Mouse (Mus musculus): ENCODE measurements around the gene Rnf215.
"Not testable (repeated sequence)": the region's sequence is repeated elsewhere in the genome, so short reads cannot be mapped to it uniquely, and the experiment has no call there.

The Rnf215 gene

DNA sequence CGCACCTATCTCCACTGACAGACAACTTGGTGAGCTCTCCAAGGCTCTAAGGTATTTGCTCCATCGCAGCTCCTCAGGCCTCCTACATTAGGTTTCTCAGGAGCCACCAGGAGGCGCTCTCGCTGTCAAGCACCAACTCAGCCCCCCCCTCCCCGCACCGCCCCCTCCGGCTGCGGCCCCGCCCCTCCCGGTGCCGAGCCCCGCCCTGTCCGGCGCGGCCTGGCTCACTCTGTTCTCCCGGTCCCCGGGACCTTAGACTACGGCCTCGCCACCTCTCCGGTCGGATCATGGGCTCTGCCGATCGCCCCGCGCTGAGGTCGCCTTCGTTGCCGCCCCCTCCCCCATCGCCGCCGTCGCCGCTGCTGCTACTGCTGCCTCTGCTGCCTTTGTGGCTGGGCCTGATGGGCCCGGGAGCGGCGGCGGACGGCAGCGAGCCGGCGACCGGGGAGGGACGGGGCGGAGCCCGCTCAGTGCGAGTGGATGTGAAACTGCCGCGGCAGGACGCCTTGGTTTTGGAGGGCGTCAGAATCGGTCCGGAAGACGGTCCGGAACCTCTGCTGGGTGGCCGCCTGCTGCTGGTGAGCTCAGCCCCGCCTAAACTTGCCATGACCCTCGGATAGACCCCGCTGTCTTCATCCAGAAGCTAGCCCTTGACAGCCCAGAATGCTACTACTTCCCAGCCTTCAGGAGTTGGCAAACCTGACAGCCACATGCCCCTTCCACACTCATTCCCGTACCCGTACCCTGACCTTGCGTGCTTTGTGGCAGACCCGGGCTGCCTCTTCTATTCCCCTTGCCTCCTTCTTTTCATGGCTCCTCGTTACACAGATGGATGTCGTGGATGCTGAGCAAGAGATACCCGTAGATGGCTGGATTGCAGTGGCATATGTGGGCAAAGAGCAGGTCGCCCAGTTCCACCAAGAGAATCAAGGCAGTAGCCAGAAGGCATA lies at the start of gene Rnf215:
Gene Rnf215 (plus strand): TSS at position 217 of the 950 bp plus-strand sequence.
- DNase-seq (ENCODE audit: low spot score) = peak; percentile 78

DNA sequence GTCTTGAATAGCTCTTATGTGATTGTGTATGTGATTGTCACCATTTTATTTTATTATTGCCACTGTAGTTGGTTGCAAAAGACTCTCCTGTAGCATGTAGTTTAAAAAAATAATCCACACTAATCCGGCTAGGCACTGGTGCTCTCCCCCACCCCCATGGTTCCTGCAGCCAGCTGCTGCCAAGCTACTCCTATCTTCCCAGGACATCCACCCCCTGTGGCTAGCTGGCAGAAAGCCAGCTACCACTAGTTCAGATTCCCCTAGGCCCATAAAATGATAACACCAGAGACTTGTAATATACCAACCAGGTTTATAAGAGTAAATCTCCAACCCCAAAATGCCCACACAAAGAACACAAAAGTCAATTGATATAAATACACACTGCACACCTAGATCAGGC lies 48.8 kb upstream of the Rnf215 start:
- DNase-seq (ENCODE audit: low spot score) = no peak

DNA sequence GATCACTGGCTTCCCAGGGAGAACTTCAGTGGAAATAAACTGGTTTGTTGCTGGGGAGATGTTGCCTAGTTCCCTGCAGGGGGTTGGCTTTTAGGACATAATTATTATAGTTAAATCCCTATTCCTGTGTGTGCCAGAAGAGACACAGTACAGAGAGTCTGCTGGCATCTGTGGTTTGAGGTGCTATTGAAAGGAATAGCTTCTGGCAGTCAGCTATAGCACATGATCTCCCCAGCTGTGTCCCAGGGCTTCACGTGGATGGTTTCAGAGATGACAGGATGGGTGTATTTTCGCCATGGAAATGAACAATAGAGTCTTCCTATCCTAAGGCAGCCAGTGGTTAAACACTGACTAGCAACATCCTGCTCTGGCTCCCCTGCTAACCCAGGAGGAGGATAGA lies 47.7 kb upstream of the Rnf215 start:
- no peak for DNase-seq (ENCODE audit: low spot score)

DNA sequence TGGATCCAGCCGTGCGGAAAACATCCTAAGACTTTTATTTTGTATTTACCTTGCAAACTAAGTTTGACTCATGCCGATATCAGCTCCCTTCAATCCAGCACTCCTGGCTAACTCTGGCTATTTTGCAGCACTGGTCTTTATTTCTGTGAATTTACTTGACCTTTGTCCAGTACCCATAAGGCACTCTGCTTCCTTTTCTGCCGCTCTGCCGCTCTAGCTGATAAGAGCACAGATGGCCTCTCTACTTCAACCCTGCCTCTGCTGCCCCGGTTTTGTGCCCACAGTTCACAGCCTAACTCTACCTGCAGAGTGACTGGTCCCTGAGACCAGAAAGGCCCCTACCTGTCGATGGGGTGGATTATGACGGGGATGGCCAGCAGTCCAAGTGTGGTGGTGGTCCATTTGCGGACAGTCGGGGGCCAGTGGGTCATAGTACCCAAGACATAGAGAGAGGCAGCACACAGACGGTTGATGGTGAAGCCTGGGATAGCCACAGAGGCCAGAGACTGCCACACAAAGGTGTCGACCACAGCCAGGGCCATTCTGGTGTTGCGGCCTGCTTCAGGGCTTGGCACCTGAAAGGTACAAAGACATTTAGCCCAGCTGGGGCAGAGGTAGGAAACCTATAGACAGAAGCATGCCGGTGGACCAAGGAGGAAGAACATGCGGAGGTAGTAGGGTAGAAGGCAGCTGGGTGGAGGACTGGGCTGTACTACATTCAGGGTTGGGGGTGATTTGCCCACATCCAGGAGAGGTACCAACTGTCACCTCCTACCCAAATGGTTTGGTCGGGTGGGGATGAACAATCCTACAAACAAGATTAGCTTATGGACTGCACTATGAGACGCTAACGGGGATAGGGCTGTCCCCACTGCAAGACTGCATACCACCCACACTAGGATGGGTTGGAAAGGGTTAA lies 41.3 kb upstream of the Rnf215 start:
- DNase-seq (ENCODE audit: low spot score) = no peak

DNA sequence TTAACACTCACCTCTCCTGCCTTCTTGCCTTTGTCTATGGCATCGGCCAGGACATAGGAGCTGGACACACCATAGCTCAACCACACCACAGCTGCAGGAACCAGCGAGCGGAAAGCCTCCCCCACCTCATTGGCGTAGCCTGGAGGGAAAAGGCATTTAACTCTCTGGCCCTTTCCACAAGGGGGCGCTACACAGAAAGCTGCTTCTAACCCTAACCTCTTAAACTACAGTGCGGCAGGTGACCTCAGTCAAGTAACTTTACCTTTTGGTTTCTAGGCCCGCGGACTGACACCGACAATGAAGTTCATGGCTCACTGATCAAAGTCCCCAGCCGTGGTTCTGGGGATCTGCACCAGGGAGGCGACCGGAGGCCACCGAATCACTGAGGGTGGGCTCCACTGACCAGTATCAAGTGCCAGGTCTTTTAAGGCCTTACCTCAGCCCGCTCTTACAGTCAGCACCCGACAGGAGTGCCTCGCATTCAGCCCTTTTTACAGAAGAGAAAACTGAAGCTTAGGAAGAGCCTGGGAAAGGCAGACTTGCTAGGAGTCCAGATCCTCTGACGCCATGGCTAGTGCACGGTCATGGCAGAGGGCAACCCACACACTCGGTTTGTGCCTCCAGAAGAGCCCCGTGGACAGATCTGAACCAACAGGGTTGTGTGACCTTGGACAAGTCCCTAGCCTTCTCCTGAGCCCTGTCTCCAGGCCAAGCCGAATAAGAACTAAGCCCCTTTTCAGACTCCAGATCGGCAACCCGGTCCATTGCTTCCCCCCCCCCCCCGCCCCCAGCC lies 40.4 kb upstream of the Rnf215 start:
- peak; percentile 78 for DNase-seq (ENCODE audit: low spot score)

DNA sequence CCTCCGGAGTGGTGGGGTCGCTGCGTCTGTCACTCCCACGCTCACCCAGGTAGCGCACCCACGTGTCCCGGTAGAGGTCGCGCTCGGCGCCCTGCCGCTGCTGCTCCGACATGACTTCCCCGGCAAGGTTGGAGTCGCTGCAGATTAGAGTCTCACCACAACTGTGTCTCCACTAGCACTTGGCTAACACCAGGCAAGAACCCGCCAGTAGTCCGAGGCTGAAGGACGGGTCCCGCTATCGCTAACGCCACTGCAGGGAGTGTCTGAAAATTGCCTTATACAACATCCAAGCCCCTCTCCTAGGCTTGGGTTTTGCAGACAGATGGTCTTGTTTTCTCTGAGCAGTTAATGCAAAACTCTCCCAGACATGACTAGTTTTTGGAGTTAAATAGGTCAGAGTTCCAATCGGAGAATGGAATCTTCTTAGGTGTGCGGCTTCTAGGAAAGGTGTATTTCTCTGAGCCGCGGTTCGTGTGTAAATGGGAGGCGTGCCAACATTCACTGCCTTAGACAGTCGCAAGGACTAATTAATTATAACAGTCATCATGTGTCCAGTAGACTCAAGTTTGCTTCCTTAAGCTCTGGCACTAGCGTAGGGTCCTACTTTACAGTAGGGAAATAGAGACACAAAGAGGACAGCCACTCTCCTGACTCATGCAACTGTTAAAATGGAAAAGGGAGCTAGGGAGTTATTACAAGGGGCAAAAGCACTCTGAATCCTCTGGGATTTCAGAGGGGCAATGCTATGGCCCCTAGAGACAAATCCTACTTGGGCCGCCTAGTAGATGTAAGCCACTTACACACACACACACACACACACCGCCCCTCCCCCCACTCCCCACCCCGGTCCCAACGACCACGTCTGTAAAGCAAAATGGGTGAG lies 39.6 kb upstream of the Rnf215 start, which contains the start of gene Mtfp1:
Gene Mtfp1 (minus strand): TSS at position 275 of the 883 bp plus-strand sequence.
- DNase-seq (ENCODE audit: low spot score) = peak; percentile 51

DNA sequence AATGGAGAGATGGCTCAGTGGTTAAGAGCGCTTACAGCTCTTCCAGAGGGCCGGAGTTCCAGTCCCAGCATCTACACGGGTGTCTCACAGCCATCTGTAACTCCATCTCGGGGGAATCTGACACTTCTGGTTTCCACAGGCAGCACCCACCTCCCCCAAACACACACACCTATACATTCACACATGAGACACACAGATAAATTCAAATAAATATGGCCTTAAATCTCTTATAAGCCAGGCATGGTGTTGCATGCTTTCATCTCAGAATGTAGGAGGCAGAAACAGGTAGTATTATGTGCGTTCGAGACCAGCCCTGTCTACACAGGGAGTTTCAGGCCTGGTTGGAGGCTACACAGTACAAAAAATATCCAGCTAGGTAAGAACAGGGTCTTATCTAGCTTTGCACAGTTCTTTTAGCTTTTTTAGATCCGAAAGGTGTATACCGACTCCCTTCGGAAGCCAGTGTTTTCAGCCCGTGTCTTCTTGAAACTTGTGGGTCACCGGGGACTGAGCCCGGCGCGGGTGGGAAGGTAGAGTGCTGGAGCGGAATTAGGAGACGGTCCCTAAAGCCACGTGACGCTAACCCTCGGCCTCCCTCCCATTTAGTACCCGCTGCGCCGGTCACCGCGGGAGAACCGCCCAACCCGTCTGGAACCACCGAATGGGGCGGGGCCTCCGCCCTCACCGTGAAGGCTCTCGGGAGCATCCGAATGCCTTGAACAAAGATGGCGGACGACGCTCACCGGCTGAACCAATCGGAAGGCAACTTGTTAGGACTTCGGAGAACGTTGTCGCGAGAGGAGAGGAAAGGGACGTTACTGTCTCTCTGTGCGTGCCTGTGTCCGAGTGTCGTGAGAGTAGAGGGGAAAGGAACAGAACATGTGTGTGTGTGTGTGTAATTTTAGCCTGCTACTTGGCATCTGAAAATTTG lies 38.7 kb upstream of the Rnf215 start:
- DNase-seq (ENCODE audit: low spot score) = peak; percentile 92

DNA sequence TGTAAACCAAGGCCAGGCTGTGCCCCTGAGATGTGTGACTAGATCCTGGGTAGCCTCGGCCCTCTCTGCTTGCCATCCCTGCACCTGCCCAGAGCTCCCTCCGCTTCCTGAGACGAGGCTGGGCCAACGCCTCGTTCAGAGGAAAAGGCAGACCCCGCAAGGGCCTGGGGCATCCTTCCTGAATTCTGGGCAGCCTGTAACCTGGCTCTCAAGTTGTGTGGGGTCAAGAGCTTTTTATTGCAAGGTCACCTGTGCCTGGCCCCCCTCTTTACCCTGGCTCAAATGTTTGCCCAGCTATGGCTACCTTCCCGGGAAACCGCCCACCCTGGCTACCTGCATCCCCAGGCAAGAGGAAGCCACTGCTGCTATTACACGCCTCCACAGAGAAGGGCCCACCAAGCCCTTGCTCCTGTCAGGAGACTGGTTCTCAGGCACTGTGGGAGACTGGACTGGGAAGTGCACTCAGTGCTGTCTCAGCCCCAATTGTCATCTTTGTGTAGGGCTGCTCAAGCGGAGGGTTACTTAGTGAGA lies 37.8 kb upstream of the Rnf215 start:
- DNase-seq (ENCODE audit: low spot score) = no peak

DNA sequence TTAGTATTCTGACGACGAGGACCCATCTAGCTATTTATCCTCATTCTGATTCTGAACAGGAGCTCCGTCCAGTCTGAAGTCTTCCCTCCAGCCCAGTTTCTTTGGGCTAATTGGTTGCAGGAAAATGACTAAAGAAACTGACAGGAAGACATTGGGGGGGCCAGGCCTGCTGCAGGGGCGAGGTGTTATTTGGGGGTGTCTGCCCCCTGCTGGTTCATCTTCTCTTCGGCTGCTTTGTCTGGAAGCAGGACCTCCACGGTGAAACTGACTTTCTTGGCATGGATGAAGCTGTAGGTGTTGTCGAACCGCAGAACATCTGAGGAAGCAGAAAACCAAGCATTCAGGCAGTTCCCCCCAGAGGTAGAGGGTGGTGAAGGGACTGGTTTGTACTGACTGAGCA lies 36.9 kb upstream of the Rnf215 start:
- DNase-seq (ENCODE audit: low spot score) = no peak

DNA sequence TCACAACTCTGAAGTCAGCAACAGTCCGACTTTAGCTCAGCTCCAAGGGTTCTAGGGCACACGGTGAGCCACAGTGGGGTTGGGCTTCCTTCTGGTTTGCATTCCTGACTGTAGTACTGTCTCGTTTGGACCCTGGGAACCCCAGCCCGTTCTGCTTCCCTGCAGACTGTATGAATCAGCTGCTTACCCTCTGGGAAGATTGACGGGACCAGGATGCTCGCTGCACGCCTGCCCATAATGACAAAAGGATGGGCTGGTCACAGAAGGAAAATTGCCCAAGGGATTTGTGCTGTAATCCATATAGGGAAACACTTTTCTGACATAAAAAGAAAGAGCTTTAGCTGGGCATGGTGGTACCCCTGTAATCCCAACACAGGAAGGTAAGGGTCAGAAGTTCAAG lies 36.2 kb upstream of the Rnf215 start:
- no peak for DNase-seq (ENCODE audit: low spot score)

DNA sequence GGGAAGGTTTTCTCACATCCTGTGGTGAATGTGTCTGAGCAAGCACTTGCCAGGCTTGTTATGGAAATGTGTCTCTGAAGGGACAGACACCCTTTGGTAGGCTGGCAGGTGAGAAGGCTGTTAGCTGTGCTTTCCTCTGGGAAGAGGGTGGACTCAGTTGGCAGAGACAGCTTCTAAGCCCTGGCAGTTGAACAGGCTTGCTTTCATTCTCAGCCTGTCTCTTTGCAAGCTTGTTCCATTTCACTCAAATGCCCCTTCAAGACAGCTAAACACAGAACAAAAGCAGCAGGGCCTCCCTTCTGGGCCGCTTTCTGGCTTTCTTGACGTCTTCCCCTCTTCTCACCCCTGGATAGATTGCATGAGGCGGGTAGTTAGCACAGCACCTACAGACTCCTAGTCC lies 35.6 kb upstream of the Rnf215 start:
- no peak for DNase-seq (ENCODE audit: low spot score)

DNA sequence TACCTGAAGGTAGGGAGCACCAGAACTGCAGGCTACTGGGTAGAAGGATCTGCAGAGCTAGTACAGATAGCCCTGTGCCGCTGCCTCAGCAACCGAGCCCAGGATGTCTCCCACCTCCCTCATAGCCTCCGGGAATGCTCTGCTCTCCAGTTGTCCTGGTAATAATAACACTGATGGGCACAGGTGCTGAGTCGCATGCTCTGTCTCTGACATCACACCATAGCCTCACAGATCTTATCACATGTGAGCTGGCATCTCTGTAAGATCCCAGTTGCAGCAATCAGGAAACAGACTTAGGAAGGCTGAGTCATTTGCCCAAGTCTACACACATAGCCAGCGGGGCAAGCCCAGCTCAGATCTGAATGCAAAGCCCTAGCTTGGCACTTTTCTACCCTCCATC lies 33.2 kb upstream of the Rnf215 start:
- DNase-seq (ENCODE audit: low spot score) = no peak

DNA sequence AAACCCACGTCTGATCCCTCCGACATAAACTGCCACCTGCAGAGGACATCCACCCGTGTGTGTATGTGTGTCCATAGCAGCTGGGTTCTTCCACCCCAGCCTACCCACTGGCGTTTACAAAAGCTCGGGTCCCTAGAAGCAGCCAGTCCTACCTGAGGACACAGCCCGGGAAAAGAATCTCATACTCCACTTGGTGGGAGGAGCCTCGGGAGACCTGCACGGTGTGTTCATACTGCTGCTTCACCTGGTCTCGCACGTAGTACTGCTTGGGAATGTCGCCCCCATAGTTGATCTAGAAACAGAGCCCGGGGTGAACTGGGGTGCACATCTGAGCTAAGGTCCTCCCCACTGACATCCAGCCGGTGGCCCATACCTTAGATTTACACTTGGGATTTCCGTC lies 31.5 kb upstream of the Rnf215 start:
- DNase-seq (ENCODE audit: low spot score) = no peak

DNA sequence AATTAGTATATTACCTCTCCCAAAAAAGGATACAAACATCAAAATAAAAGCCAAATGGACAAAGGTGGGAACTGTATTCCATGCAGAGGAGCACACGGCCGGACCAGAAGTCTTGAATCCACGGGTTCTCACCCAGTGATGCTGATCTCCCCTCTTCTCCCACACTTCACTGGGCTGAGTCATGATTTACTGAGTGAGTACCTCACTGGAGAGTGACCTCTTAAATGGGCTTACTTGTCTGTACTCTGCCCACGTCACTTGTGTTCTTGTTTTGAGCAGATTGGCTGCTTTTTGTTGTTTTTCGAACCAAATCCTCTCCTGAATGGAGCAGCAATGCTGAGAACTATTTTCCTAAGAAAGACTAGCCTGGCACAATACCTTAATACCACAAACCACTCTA lies 30.0 kb upstream of the Rnf215 start:
- DNase-seq (ENCODE audit: low spot score) = no peak

DNA sequence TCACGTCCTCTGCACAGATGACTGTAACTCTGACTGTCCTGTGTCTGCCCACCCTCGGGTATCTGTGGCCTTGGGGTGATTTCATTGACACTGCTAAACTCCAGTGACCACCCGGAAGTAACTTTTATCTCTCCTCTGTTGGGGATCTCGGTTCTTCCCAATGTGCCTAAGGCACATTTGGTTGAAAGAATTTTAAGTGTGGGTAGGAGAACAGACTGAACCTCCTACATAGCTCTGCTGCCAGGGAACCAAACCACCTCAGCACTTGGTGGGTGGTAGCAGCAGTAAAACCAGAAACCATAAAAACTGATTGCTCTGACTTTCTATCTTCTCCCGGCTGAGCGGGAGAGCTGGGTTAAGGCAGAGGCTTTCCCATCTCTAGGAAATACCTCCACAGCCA lies 29.6 kb upstream of the Rnf215 start:
- DNase-seq (ENCODE audit: low spot score) = no peak

DNA sequence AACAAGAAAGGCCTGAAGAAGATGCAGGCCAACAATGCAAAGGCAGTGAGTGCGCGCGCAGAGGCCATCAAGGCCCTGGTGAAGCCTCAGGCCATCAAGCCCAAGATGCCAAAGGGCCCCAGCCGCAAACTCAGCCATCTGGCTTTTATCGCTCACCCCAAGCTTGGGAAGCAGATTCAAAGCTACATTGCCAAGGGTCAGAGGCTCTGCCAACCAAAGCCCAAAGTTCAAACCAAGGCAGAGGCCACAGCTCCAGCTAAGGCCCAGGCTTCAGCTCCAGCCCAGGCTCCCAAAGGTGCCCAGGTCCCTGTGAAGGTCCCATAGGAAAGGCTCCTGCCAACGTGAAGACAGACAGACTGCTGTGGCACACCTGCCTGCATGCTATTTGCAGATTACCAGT lies 27.1 kb upstream of the Rnf215 start:
- not testable (repeated sequence) for DNase-seq (ENCODE audit: low spot score)

DNA sequence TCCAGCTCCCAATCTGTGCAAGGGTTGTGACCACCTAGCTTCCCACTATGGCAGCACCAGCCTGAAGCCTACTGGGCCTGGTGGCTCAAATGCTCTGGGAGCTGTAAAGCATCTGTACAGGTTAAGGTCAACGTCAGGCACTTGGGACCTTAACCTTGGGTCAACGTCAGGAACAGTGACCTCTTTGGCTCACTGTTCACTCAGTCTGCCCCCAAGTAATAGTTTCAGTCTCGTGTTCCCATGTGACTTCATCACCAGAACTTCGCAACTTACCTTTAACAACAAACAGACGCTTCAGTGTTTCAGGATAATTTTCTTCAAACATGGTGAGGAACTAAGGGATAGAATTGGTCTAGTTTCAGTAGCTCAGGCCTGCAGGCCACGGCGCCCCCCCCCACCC lies 26.3 kb upstream of the Rnf215 start:
- no peak for DNase-seq (ENCODE audit: low spot score)

DNA sequence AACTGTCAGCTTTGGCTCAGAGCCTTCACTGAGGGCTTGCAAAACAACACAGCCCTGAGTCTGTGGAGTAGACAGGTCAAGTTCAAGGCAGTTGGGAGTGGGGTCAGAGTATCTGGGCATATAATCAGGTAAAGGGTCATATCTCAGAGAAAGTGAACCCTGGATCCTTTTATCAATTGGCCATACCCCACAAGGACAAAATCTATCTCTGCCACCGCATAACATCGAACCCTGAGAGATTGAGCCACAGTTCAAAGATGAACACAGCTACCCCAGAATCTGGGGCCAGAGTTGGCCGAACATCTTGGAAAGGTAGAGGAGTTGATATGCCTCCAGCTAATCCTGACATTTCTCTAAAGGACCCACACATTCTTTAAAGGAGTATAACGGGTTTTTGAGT lies 23.0 kb upstream of the Rnf215 start:
- no peak for DNase-seq (ENCODE audit: low spot score)

DNA sequence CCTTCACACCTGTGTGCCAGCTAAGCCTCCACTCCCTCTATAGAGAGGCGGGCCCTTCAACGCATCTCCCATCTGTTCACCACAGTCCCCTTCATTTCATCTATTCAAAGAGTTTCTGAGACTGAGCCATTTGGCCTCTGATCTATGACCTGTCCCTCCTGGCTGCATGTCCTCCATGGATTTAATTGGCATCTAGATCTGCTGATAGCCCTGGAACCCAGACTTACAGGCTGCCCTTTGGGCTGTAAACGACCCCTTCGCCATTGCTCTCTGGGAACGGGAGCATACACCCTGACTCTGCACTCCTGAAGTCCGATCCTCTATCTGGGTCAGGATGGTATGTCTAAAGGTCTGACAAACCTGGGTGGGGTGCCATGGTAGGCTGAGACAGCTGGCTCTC lies 22.1 kb upstream of the Rnf215 start:
- DNase-seq (ENCODE audit: low spot score) = no peak

DNA sequence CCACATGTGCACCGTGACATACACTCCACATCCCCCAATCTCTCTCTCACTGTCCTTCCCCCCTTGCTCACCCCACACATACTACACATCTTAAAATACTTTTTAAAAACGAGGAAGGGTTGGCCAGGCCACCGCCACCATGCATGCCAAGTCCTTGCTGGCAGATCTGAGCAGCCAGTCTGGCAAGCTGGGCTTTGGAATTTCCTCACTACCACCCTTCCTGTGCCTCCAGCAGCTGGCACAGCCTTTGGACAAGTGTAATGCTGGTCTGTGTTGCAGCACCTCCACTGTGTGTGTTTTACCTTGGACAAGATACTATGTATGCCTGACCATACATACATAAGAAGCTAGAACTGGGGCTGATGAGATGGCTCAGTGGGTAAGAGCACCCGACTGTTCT lies 21.5 kb upstream of the Rnf215 start:
- DNase-seq (ENCODE audit: low spot score) = no peak
